Mouse (Mus musculus) heart, postnatal 0 days (tissue): ENCODE data around the gene Cd276.

ENCODE experiments used
- CTCF ChIP-seq: IDR thresholded peaks from 2 replicates; pipeline ENCODE4 v1.5.1; 2016; ENCODE audit warnings: antibody characterized with exemption, control low read depth, low read depth
- EP300 ChIP-seq: IDR thresholded peaks from 2 replicates; pipeline ENCODE4 v1.6.1; 2016; ENCODE audit warnings: antibody characterized with exemption, low read depth

- no peak for TF ChIP-seq CTCF
- no peak for TF ChIP-seq EP300
Measured at GRCm38 (mm10) chr9:58550928-58551327, 4.3 kb downstream of the Cd276 start.
